Mouse (Mus musculus) cerebellum, adult 2 months (tissue): Measurements from ENCODE around the gene Ncoa3. TPM values are rescaled to one million over a fixed set of nuclear protein-coding genes. Genes with fewer than 3 reads are reported as not detected.

Source experiments
- DNase-seq, 2 experiments: peaks; one replicate each; pipeline ENCODE4 v3.0.0; 2021
- H3K27ac ChIP-seq: fragments of 200-500 bp; 2 replicates; pipeline ENCODE4 v1.5.1; 2012; ENCODE audit warnings: low read length, control low read depth, inconsistent platforms; ENCODE audit not compliant: insufficient read depth
- H3K27me3 ChIP-seq: fragments of 200-500 bp; 2 replicates; pipeline ENCODE4 v1.6.1; 2012; ENCODE audit warnings: inconsistent platforms, mild to moderate bottlenecking, low read length, moderate library complexity; ENCODE audit not compliant: control insufficient read depth, insufficient read depth
- H3K4me1 ChIP-seq: fragments of 200-500 bp; 2 replicates; pipeline ENCODE4 v1.6.1; 2011; ENCODE audit warnings: low read length; ENCODE audit not compliant: control insufficient read depth, insufficient read depth
- H3K4me3 ChIP-seq: fragments of 200-500 bp; replicated peaks from 2 replicates; pipeline ENCODE3; 2011; ENCODE audit warnings: mild to moderate bottlenecking, low read depth, low read length, control low read depth; ENCODE audit not compliant: insufficient read depth
- CTCF ChIP-seq: fragments of 200-500 bp; IDR thresholded peaks from 2 replicates; pipeline ENCODE4 v1.5.1; 2011; ENCODE audit warnings: low read depth, mild to moderate bottlenecking, control low read depth, low read length, moderate library complexity, borderline replicate concordance; ENCODE audit not compliant: insufficient read depth
- POLR2A ChIP-seq: fragments of 200-500 bp; IDR thresholded peaks from 2 replicates; pipeline ENCODE4 v1.6.1; 2011; ENCODE audit warnings: low read length, control low read depth, borderline replicate concordance; ENCODE audit not compliant: insufficient read depth
- WGBS: fragments of 180-500 bp; shearing (Covaris S2); methylation state at CpG from one replicate; pipeline ENCODE4 v1.1.7; 2018; 5-methylcytosine and 5-hydroxymethylcytosine counted together
- polyA plus RNA-seq: library from polyadenylated mRNA; depleted of rRNA; stranded (reverse); fragments of >200 nt; gene quantifications from 2 replicates; pipeline ENCODE4 v1.2.3, GENCODE M21; 2012; rRNA removed

Gene Ncoa3
- polyA plus RNA-seq, 1 experiment = 23.7 TPM

GRCm38 (mm10) chr2:166121681-166122355, 129.4 kb downstream of the Ncoa3 start:
- Histone ChIP-seq H3K4me1 (no peaks in the 10 kb centered on the region), H3K27me3 (no peaks in the 10 kb centered on the region), H3K4me3 (no peak overlapping the region), H3K27ac (no peak overlapping the region)
- no peak for DNase-seq
- TF ChIP-seq POLR2A (no peak), CTCF (no peak)
- 62% methylated on average over 14 of the region's 14 CpGs for WGBS

DNA sequence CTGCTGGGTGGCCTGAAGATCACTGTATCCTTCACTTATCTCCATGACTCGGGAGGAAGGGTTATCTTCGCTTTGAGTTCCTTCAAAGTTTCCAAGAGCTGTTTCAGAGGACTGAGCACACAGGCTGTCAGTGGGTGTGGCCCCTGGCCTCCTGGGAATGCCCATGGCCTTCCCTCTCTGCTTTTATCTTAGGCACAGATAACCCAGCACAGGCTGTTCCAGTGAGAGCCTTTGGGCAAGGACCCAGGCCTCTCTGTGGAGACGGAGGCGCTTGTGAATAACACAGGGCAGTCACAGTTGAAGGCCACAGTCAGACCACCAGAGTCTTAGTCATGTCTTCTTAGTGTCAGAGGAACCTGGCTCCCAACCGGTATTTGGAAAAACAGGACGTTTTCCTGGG, 130.3 kb downstream of the Ncoa3 start:
- no peak for TF ChIP-seq POLR2A
- TF ChIP-seq CTCF = no peak
- H3K27ac ChIP-seq = no peak overlapping the region
- no peak overlapping the region for H3K4me3 ChIP-seq
- H3K4me1 ChIP-seq = no peaks in the 10 kb centered on the region
- 78% methylated on average over 6 of the region's 6 CpGs for WGBS
- no peaks in the 10 kb centered on the region for H3K27me3 ChIP-seq
- no peak for DNase-seq

Other genes starting within 250 kb of the Ncoa3 start
- gene Zmynd8, start 93.6 kb upstream of the Ncoa3 start, polyA plus RNA-seq = 85.5 and 86.6 TPM in 2 replicates
- gene Sulf2, start 163.0 kb downstream of the Ncoa3 start, polyA plus RNA-seq = 39.2 and 40.0 TPM in 2 replicates